Mouse (Mus musculus): ENCODE measurements around the gene Zfp287.

DNA sequence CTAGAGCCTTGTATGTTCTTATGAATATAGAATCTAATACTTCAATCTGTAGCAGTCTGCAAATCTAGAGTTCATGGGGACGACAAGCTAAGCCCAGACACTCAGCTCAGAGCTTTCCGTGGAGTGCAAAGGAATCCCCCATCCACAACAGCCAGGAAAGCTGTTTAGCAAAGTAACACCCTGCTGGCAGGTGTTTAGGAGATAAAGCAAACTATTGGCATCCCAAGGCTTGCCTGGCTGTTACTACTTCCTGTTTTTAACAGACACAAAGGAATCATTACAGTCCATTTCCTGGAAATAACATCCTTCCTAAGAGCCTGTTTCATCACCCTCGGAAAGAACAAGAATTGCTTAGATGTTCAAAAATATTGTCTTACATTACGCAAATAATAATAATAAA, 70.8 kb downstream of the Zfp287 start:
- no peak for TF ChIP-seq CTCF (IDR thresholded peaks at IDR 0.05; ENCODE audit: low read depth)
- no peak for TF ChIP-seq EP300 (IDR thresholded peaks at IDR 0.05; ENCODE audit: low read depth)

Measured in heart, postnatal 0 days (tissue).